Mouse (Mus musculus): ENCODE results near the gene Ttc23. TPM values are rescaled to one million over a fixed set of nuclear protein-coding genes. Genes with fewer than 3 reads are reported as not detected.

Gene Ttc23
- total and polyA plus RNA-seq, 3 experiments = 0.03 to 3.9 (median 1.1) TPM

DNA sequence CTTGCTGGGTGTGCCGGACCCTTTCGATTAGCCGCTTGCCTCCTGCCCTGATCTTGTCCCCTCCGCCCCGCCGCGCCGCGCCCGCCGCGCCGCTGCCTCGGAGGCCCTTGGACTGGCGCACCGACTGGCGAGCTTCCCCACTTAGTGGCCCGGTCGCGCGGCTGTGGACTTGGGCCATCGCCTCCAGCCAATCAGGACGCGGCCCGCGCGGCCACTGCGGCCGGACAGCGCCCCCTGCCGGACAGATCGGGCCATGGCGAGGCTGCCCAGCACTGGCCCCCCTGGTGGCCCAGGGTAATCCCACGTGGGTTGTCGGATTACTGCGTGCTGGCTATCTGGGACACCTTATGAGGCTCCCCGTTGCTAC is 112.4 kb downstream of the Ttc23 start, which contains the start of gene Synm:
Gene Synm (minus strand): TSS at position 114 of the 367 bp plus-strand sequence.
- peak within 1 kb of the TSS; percentile 45; the same call in 1 of the 2 replicates for H3K4me3 ChIP-seq (ENCODE audit: low read depth, low read length)
- ATAC-seq (ENCODE audit: extremely low read depth, insufficient number of reproducible peaks, low FRiP score, poor library complexity, severe bottlenecking) = no peak
- TF ChIP-seq GATA1 (IDR thresholded peaks at IDR 0.05; ENCODE audit: borderline replicate concordance, low read length) (no peak), POLR2AphosphoS5 (IDR thresholded peaks at IDR 0.05; ENCODE audit: insufficient replicate concordance, low read depth, low read length) (no peak), CTCF (IDR thresholded peaks at IDR 0.05; ENCODE audit: low read depth, low read length) (no peak), GATA2 (IDR thresholded peaks at IDR 0.05; ENCODE audit: borderline replicate concordance, low read depth, low read length) (no peak), TAL1 (conservative IDR thresholded peaks at IDR 0.05; ENCODE audit: low read depth, low read length) (no peak)
- H3K9me3 ChIP-seq (replicated peaks) = peaks cover 23% of the 10 kb centered on the region
- no peaks in the 10 kb centered on the region for H3K4me1 ChIP-seq (ENCODE audit: insufficient read depth, low read depth, low read length)
- H3K36me3 ChIP-seq (replicated peaks) = no peaks in the 10 kb centered on the region
- peaks cover 3% of the 10 kb centered on the region; the same call in 1 of the 2 replicates for H3K27me3 ChIP-seq (ENCODE audit: insufficient read depth, low read length)
- DNase-seq (ENCODE audit: low spot score) = no peak

DNA sequence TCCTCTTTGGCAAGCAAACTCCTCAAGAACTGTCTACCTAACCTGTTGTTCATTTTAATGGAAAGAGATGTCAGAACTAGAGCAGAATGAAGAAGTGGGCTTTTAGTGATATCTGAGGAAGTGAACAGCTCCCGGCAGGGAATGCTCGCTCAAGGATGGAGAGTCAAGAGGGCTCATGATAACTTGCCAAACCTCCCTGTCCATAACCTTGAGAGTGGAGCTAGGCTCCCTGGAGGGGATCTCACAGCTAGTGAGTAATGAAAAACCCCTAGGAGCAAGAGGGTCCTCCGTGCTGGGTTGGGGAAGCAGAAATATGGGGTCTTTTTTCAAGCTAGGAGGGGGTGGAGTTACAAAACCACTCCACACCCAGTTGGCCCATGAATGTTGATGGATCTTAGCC is 116.4 kb downstream of the Ttc23 start:
- no peaks in the 10 kb centered on the region for H3K4me1 ChIP-seq (ENCODE audit: insufficient read depth, low read depth, low read length)
- peaks cover 28% of the 10 kb centered on the region for H3K9me3 ChIP-seq (replicated peaks)
- DNase-seq (ENCODE audit: low spot score) (no peak), ATAC-seq (ENCODE audit: extremely low read depth, insufficient number of reproducible peaks, low FRiP score, poor library complexity, severe bottlenecking) (no peak)
- TF ChIP-seq CTCF (IDR thresholded peaks at IDR 0.05; ENCODE audit: low read depth, low read length) = no peak
- no peak for TF ChIP-seq GATA2 (IDR thresholded peaks at IDR 0.05; ENCODE audit: borderline replicate concordance, low read depth, low read length)
- H3K36me3 ChIP-seq (replicated peaks) = no peaks in the 10 kb centered on the region
- H3K4me3 ChIP-seq (ENCODE audit: low read depth, low read length) = no peak overlapping the region
- peaks cover 3% of the 10 kb centered on the region; the same call in 1 of the 2 replicates for H3K27me3 ChIP-seq (ENCODE audit: insufficient read depth, low read length)

DNA sequence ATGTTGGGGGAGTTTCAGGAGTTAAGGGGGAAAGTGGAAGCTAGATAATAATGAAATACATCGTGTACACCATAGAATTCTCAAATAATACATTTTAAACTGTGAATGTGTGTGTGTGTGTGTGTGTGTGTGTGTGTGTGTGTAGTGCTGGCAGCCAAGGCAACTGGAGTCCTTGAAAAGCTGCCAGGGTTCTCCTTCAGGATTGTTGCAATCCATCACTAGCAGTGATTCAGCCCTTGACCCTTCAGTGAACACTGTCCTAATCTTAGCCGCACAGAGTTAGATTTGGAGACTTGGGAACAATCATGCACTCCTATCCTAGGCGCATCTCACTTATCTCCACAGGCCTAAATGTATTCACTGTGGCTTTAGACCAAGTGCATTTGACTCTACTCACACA is 120.9 kb downstream of the Ttc23 start:
- ATAC-seq (ENCODE audit: extremely low read depth, insufficient number of reproducible peaks, low FRiP score, poor library complexity, severe bottlenecking) (no peak), DNase-seq (ENCODE audit: low spot score) (no peak)
- TF ChIP-seq TAL1 (conservative IDR thresholded peaks at IDR 0.05; ENCODE audit: low read depth, low read length) (no peak), CTCF (IDR thresholded peaks at IDR 0.05; ENCODE audit: low read depth, low read length) (no peak), GATA2 (IDR thresholded peaks at IDR 0.05; ENCODE audit: borderline replicate concordance, low read depth, low read length) (no peak), POLR2AphosphoS5 (IDR thresholded peaks at IDR 0.05; ENCODE audit: insufficient replicate concordance, low read depth, low read length) (no peak)
- Histone ChIP-seq H3K27me3 (ENCODE audit: insufficient read depth, low read length) (no peaks in the 10 kb centered on the region), H3K4me1 (ENCODE audit: insufficient read depth, low read depth, low read length) (no peaks in the 10 kb centered on the region), H3K4me3 (ENCODE audit: low read depth, low read length) (no peak overlapping the region), H3K36me3 (replicated peaks) (no peaks in the 10 kb centered on the region), H3K9me3 (replicated peaks) (peaks cover 30% of the 10 kb centered on the region)

DNA sequence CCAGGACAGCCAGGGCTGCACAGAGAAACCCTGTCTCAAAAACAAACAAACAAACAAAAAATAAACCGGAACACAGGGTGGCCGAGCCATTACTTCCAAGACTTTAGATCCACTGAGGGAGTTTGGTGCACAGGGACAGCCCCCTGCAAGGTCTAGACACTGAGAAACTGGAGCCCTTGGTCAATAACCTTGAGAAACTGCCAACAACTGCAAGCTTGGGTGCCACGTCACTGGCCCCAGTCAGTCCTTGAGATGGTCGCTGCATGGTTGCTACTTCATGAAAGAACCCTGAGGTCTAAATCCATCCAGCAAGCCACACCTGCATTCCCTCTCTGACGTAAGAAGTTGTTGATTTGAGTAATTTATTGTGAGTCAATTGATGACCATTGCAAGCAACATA is 122.3 kb downstream of the Ttc23 start:
- TF ChIP-seq GATA1 (IDR thresholded peaks at IDR 0.05; ENCODE audit: borderline replicate concordance, low read length) (no peak), TAL1 (conservative IDR thresholded peaks at IDR 0.05; ENCODE audit: low read depth, low read length) (no peak), CTCF (IDR thresholded peaks at IDR 0.05; ENCODE audit: low read depth, low read length) (no peak), POLR2AphosphoS5 (IDR thresholded peaks at IDR 0.05; ENCODE audit: insufficient replicate concordance, low read depth, low read length) (no peak), GATA2 (IDR thresholded peaks at IDR 0.05; ENCODE audit: borderline replicate concordance, low read depth, low read length) (no peak)
- H3K9me3 ChIP-seq (replicated peaks) = peaks cover 29% of the 10 kb centered on the region
- ATAC-seq (ENCODE audit: extremely low read depth, insufficient number of reproducible peaks, low FRiP score, poor library complexity, severe bottlenecking) = no peak
- H3K4me1 ChIP-seq (ENCODE audit: insufficient read depth, low read depth, low read length) = no peaks in the 10 kb centered on the region
- H3K4me3 ChIP-seq (ENCODE audit: low read depth, low read length) = no peak overlapping the region
- no peak for DNase-seq (ENCODE audit: low spot score)
- H3K27me3 ChIP-seq (ENCODE audit: insufficient read depth, low read length) = no peaks in the 10 kb centered on the region
- H3K36me3 ChIP-seq (replicated peaks) = no peaks in the 10 kb centered on the region

DNA sequence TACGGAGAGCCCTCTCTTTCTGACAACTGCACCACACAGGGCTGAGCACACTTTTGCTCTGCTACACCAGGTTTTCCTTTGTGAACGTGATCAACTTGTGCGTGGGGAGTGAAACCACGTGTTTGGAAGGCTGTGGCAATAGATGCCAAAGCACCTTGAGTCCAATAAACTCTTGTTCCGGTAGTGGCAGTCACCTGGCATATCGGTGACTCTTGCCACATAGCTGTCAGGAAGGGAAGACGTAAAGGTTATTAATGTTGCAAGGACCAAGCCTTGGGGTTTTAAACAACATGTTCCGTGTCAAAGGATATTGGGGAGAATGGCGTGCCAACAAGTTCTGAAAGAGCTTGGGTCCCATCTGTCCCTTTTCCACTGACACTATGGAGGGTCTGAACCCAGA is 125.0 kb downstream of the Ttc23 start:
- Histone ChIP-seq H3K27me3 (ENCODE audit: insufficient read depth, low read length) (0 out of 2 replicates have a peak, but pooled peaks cover 3% of the 10 kb centered on the region), H3K4me1 (ENCODE audit: insufficient read depth, low read depth, low read length) (no peaks in the 10 kb centered on the region), H3K9me3 (replicated peaks) (peaks cover 22% of the 10 kb centered on the region), H3K4me3 (ENCODE audit: low read depth, low read length) (no peak overlapping the region), H3K36me3 (replicated peaks) (no peaks in the 10 kb centered on the region)
- no peak for ATAC-seq (ENCODE audit: extremely low read depth, insufficient number of reproducible peaks, low FRiP score, poor library complexity, severe bottlenecking)
- DNase-seq (ENCODE audit: low spot score) = no peak
- TF ChIP-seq GATA2 (IDR thresholded peaks at IDR 0.05; ENCODE audit: borderline replicate concordance, low read depth, low read length) (no peak), GATA1 (IDR thresholded peaks at IDR 0.05; ENCODE audit: borderline replicate concordance, low read length) (no peak), CTCF (IDR thresholded peaks at IDR 0.05; ENCODE audit: low read depth, low read length) (no peak), POLR2AphosphoS5 (IDR thresholded peaks at IDR 0.05; ENCODE audit: insufficient replicate concordance, low read depth, low read length) (no peak), TAL1 (conservative IDR thresholded peaks at IDR 0.05; ENCODE audit: low read depth, low read length) (no peak)

DNA sequence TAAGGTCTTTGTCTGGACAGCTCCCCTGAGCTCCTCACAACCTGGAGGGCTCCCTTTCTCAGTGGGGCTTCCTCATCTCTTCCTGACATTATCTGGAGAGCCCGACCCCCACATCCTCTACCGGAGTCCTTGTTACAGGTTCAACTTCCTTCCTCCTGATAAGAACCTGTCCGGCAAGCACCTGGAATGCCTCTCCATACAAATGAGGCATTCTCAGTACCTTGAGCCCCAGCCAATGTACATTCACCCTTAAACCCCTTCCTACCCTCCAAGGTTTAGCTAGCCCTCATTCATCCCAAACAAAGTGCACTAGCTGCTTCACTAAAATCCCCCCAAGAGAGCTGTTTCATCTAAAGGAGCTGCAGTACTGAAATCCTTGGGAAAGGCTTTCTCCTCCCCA is 128.4 kb downstream of the Ttc23 start:
- no peak for DNase-seq (ENCODE audit: low spot score)
- no peak overlapping the region for H3K4me3 ChIP-seq (ENCODE audit: low read depth, low read length)
- ATAC-seq (ENCODE audit: extremely low read depth, insufficient number of reproducible peaks, low FRiP score, poor library complexity, severe bottlenecking) = no peak
- TF ChIP-seq CTCF (IDR thresholded peaks at IDR 0.05; ENCODE audit: low read depth, low read length) (no peak), GATA1 (IDR thresholded peaks at IDR 0.05; ENCODE audit: borderline replicate concordance, low read length) (no peak), POLR2AphosphoS5 (IDR thresholded peaks at IDR 0.05; ENCODE audit: insufficient replicate concordance, low read depth, low read length) (no peak)
- peaks cover 11% of the 10 kb centered on the region for H3K9me3 ChIP-seq (replicated peaks)
- H3K36me3 ChIP-seq (replicated peaks) = no peaks in the 10 kb centered on the region
- no peaks in the 10 kb centered on the region for H3K4me1 ChIP-seq (ENCODE audit: insufficient read depth, low read depth, low read length)
- H3K27me3 ChIP-seq (ENCODE audit: insufficient read depth, low read length) = 0 out of 2 replicates have a peak, but pooled peaks cover 3% of the 10 kb centered on the region

Data from G1E (cell line).